Mouse (Mus musculus): ENCODE results near the gene Spaca4.

GRCm38 (mm10) chr7:45706721-45707241 is 18.8 kb downstream of the Spaca4 start:
- 0 out of 4 replicates have a peak, but pooled peaks of 1 of the 2 experiments have one; percentile 1 for TF ChIP-seq CTCF (conservative IDR thresholded peaks at IDR 0.05 in 1 of 2, IDR thresholded peaks at IDR 0.05 in 1 of 2; ENCODE audit: low read depth in 2 of 2, low read length in 2 of 2)
- peak; percentile 85 for TF ChIP-seq NRF1 (IDR thresholded peaks at IDR 0.05; ENCODE audit: low read depth, low read length)
- peak; percentile 49; the same call in 1 of the 2 replicates for TF ChIP-seq TCF12 (IDR thresholded peaks at IDR 0.05; ENCODE audit: low read depth, low read length)
- peak; percentile 62 for TF ChIP-seq POLR2A (IDR thresholded peaks at IDR 0.05; ENCODE audit: low read depth, low read length)
- peak; percentile 12; the same call in 1 of the 2 replicates for TF ChIP-seq MAX (IDR thresholded peaks at IDR 0.05; ENCODE audit: low read length)
- peak; percentile 26; the same call in 1 of the 2 replicates for TF ChIP-seq NELFE (IDR thresholded peaks at IDR 0.05; ENCODE audit: low read depth, low read length)
- no peak for TF ChIP-seq USF1 (IDR thresholded peaks at IDR 0.05; ENCODE audit: low read depth, low read length)
- no peak for TF ChIP-seq USF2 (conservative IDR thresholded peaks at IDR 0.05; ENCODE audit: low read depth, low read length)

All from CH12.LX (cell line).